Comparison of ENCODE assay signal across 28 mouse cellular contexts in the genomic region with DNA sequence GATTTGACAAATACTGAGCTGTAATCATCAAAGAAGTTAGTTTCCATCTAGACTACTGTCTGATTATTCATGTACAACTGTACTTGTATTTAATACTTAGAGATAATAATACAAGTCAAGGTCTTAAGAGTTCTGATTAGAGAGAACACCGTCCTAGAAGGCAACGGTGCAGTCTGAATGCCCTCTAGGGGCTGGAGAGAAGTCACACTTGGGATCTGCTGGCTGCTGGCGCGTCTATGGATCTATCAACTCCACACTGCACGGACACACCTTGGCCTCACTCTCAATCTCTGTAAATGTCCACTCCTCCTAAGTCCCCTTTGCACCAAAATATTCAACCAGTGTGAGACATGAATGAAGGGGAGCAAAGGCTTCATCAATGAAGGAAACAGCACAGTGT. TPM values are rescaled to one million over a fixed set of nuclear protein-coding genes. Genes with fewer than 3 reads are reported as not detected.
DNase-seq lines count a peak whose midpoint lies in the region; ATAC-seq and TF ChIP-seq lines count a peak whose summit lies in the region.
"Had no signal": no experiment of that assay in that cellular context is flagged by ENCODE, and none has a peak within 500 bp of the region (broad histone marks: within the 10 kb centered on the region; RNA-seq: fewer than 3 reads in every experiment).

No protein-coding gene starts in this region.

- H3K79me2 ChIP-seq in CH12.LX (replicated peaks; ENCODE audit: control insufficient read depth, extremely low read depth, insufficient read depth, poor library complexity, severe bottlenecking) = no peaks in the 10 kb centered on the region

- ATAC-seq in intestine, postnatal 0 days = peak; percentile 32
- ATAC-seq: hindbrain, postnatal 0 days; midbrain, embryonic 16.5 days had no signal

- no peak overlapping the region for H3K9ac ChIP-seq in CH12.LX (ENCODE audit: insufficient read depth, low read depth)
- no peak overlapping the region for H3K9ac ChIP-seq in intestine, postnatal 0 days (ENCODE audit: low read depth, low read length)
- H3K9ac ChIP-seq: embryonic facial prominence, embryonic 15.5 days; forebrain, embryonic 12.5 days; hindbrain, embryonic 12.5 days; kidney, embryonic 15.5 days; neural tube, embryonic 12.5 days had no signal

- 47% methylated on average over 5 of the region's 5 CpGs for WGBS in intestine, postnatal 0 days

- peak; percentile 25 for DNase-seq in gastrocnemius, adult 18-20 months (ENCODE audit: low spot score)
- DNase-seq in gastrocnemius, postnatal 25 days = no peak
- DNase-seq in layer of hippocampus, adult 2 months (ENCODE audit: low spot score in 2 of 2) = no peak
- no peak for DNase-seq in layer of hippocampus, adult 8-10 months (ENCODE audit: low spot score in 2 of 2)
- DNase-seq in CH12.LX (ENCODE audit: extremely low read depth) = no peak
- DNase-seq in retina, embryonic 14.5 days (ENCODE audit: low spot score) = no peak
- DNase-seq in left cerebral cortex, adult 2 months (ENCODE audit: extremely low spot score in 1 of 2, low spot score in 2 of 2) = no peak
- DNase-seq: adrenal gland, postnatal 25 days; cerebellum, adult 11-12 months; cerebellum, postnatal 10 days; heart, postnatal 36 days; layer of hippocampus, postnatal 36 days; lung, adult 18-20 months; right cerebral cortex, postnatal 4 days; thymus, postnatal 4 days had no signal

- H3K36me3 ChIP-seq in CH12.LX (replicated peaks in 1 of 2; ENCODE audit: control insufficient read depth in 1 of 2, insufficient read depth in 1 of 2, low read length in 1 of 2) = peaks cover 31 to 75% of the 10 kb centered on the region in 2 experiments
- H3K36me3 ChIP-seq in intestine, postnatal 0 days (ENCODE audit: control insufficient read depth, insufficient read depth) = peaks cover 38% of the 10 kb centered on the region

- dilution Hi-C loops in CH12.LX (cut with MboI; ENCODE audit: extremely low pct_ligation_motif_present, extremely low pct_unique_long_range_greater_than_20kb, low sequenced_read_pairs) = no loop called here

- intact Hi-C loops in left cerebral cortex, adult 2 months (cut with DNase I) = no loop called here

- H3K4me2 ChIP-seq in CH12.LX (ENCODE audit: insufficient read depth, low read depth, poor library complexity, severe bottlenecking) = no peak overlapping the region
- no peak overlapping the region for H3K4me2 ChIP-seq in intestine, postnatal 0 days (replicated peaks; ENCODE audit: low read depth)
- H3K4me2 ChIP-seq: embryonic facial prominence, embryonic 15.5 days; forebrain, embryonic 12.5 days; heart, embryonic 11.5 days; hindbrain, embryonic 12.5 days; kidney, embryonic 15.5 days; liver, embryonic 11.5 days; midbrain, embryonic 11.5 days; neural tube, embryonic 12.5 days had no signal

- no peaks in the 10 kb centered on the region for H3K27me3 ChIP-seq in CH12.LX (replicated peaks)
- no peaks in the 10 kb centered on the region for H3K27me3 ChIP-seq in intestine, postnatal 0 days (replicated peaks; ENCODE audit: control insufficient read depth, insufficient read depth, low read length)
- H3K27me3 ChIP-seq: embryonic facial prominence, embryonic 15.5 days; forebrain, embryonic 12.5 days; hindbrain, embryonic 12.5 days; kidney, embryonic 15.5 days; neural tube, embryonic 12.5 days had no signal

- TF ChIP-seq CTCF in layer of hippocampus, adult 2 months (conservative IDR thresholded peaks at IDR 0.05) = peak; percentile 36
- peak in 1 of 2 experiments; percentile 31; a peak in 2 of 4 replicates for TF ChIP-seq CTCF in CH12.LX (conservative IDR thresholded peaks at IDR 0.05 in 1 of 2, IDR thresholded peaks at IDR 0.05 in 1 of 2; ENCODE audit: low read depth in 2 of 2, low read length in 2 of 2)
- TF ChIP-seq CTCF in intestine, postnatal 0 days (IDR thresholded peaks at IDR 0.05; ENCODE audit: low read depth) = peak; percentile 49
- TF ChIP-seq CTCF in left cerebral cortex, adult 2 months (IDR thresholded peaks at IDR 0.05) = no peak; the same call in 1 of the 2 replicates

- no peak for TF ChIP-seq EP300 in CH12.LX (IDR thresholded peaks at IDR 0.05; ENCODE audit: low read length)

- H3K27ac ChIP-seq in layer of hippocampus, adult 2 months = no peak overlapping the region
- H3K27ac ChIP-seq in CH12.LX (ENCODE audit: insufficient read depth, low read depth) = no peak overlapping the region
- peak overlapping the region; percentile 69; the same call in 1 of the 2 replicates for H3K27ac ChIP-seq in intestine, postnatal 0 days (ENCODE audit: low read depth, low read length)
- no peak overlapping the region for H3K27ac ChIP-seq in left cerebral cortex, adult 2 months
- H3K27ac ChIP-seq: embryonic facial prominence, embryonic 10.5 days; embryonic facial prominence, embryonic 15.5 days; forebrain, embryonic 12.5 days; hindbrain, embryonic 12.5 days; hindbrain, postnatal 0 days; kidney, embryonic 15.5 days; neural tube, embryonic 12.5 days had no signal

- no peak overlapping the region for H3K4me3 ChIP-seq in layer of hippocampus, adult 2 months
- H3K4me3 ChIP-seq in CH12.LX (replicated peaks in 1 of 3; ENCODE audit: low read depth in 2 of 3, low read length in 2 of 3, poor library complexity in 1 of 3) = no peak overlapping the region
- no peak overlapping the region for H3K4me3 ChIP-seq in intestine, postnatal 0 days (ENCODE audit: low read depth, low read length)
- H3K4me3 ChIP-seq in left cerebral cortex, adult 2 months = no peak overlapping the region
- H3K4me3 ChIP-seq: embryonic facial prominence, embryonic 10.5 days; embryonic facial prominence, embryonic 15.5 days; forebrain, embryonic 12.5 days; hindbrain, embryonic 12.5 days; kidney, embryonic 15.5 days; neural tube, embryonic 12.5 days had no signal

- in situ Hi-C loops in CH12.LX (cut with MboI; ENCODE audit: low pct_ligation_motif_present, low pct_unique_long_range_greater_than_20kb, low sequenced_read_pairs) = no loop called here

- peaks cover 0 to 21% of the 10 kb centered on the region in 2 experiments; a peak in 2 of 4 replicates for H3K4me1 ChIP-seq in CH12.LX (ENCODE audit: control insufficient read depth in 1 of 2, insufficient read depth in 2 of 2)
- no peaks in the 10 kb centered on the region for H3K4me1 ChIP-seq in intestine, postnatal 0 days (replicated peaks; ENCODE audit: control insufficient read depth, insufficient read depth, low read length)
- H3K4me1 ChIP-seq: embryonic facial prominence, embryonic 10.5 days; embryonic facial prominence, embryonic 15.5 days; forebrain, embryonic 12.5 days; hindbrain, embryonic 12.5 days; neural tube, embryonic 12.5 days had no signal

- peak; percentile 9 for TF ChIP-seq RAD21 in CH12.LX (IDR thresholded peaks at IDR 0.05; ENCODE audit: low read depth, low read length)

- TF ChIP-seq POLR2A in CH12.LX (IDR thresholded peaks at IDR 0.05; ENCODE audit: low read depth, low read length) = no peak

- H3K9me3 ChIP-seq in CH12.LX (replicated peaks; ENCODE audit: low read length) = no peaks in the 10 kb centered on the region
- H3K9me3 ChIP-seq in intestine, postnatal 0 days (ENCODE audit: control insufficient read depth) = no peaks in the 10 kb centered on the region
- H3K9me3 ChIP-seq: embryonic facial prominence, embryonic 10.5 days; embryonic facial prominence, embryonic 15.5 days; forebrain, embryonic 12.5 days; hindbrain, embryonic 12.5 days; kidney, embryonic 15.5 days; neural tube, embryonic 12.5 days had no signal

TF ChIP-seq in CH12.LX, 34 proteins besides CTCF, POLR2A, EP300 and RAD21:
- no peak for TF ChIP-seq TBP (conservative IDR thresholded peaks at IDR 0.05; ENCODE audit: low read depth, low read length)
- no peak for TF ChIP-seq MAZ (IDR thresholded peaks at IDR 0.05; ENCODE audit: low read depth, low read length)
- no peak for TF ChIP-seq MAX (IDR thresholded peaks at IDR 0.05; ENCODE audit: low read length)
- no peak for TF ChIP-seq PAX5 (IDR thresholded peaks at IDR 0.05; ENCODE audit: low read length)
- TF ChIP-seq MAFK (IDR thresholded peaks at IDR 0.05; ENCODE audit: insufficient replicate concordance, low read length) = no peak
- no peak for TF ChIP-seq JUND (conservative IDR thresholded peaks at IDR 0.05; ENCODE audit: low read depth, low read length)
- no peak for TF ChIP-seq POLR2AphosphoS2 (IDR thresholded peaks at IDR 0.05; ENCODE audit: low read depth, low read length)
- no peak for TF ChIP-seq NRF1 (IDR thresholded peaks at IDR 0.05; ENCODE audit: low read depth, low read length)
- TF ChIP-seq CHD1 (IDR thresholded peaks at IDR 0.05; ENCODE audit: low read depth, low read length) = no peak
- no peak for TF ChIP-seq SIN3A (IDR thresholded peaks at IDR 0.05; ENCODE audit: low read length)
- TF ChIP-seq SMC3 (IDR thresholded peaks at IDR 0.05; ENCODE audit: low read depth, low read length) = no peak
- TF ChIP-seq MEF2A (IDR thresholded peaks at IDR 0.05; ENCODE audit: borderline replicate concordance, low read depth, low read length) = no peak
- TF ChIP-seq GABPA (IDR thresholded peaks at IDR 0.05; ENCODE audit: insufficient replicate concordance, low read depth, low read length) = no peak
- no peak for TF ChIP-seq ETS1 (conservative IDR thresholded peaks at IDR 0.05; ENCODE audit: low read depth, low read length)
- TF ChIP-seq MYC (IDR thresholded peaks at IDR 0.05; ENCODE audit: low read depth, low read length) = no peak
- no peak for TF ChIP-seq UBTF (IDR thresholded peaks at IDR 0.05; ENCODE audit: low read depth, low read length)
- TF ChIP-seq ZMIZ1 (IDR thresholded peaks at IDR 0.05; ENCODE audit: low read depth, low read length) = no peak
- TF ChIP-seq IRF4 (IDR thresholded peaks at IDR 0.05; ENCODE audit: low read depth, low read length) = no peak
- no peak for TF ChIP-seq USF1 (IDR thresholded peaks at IDR 0.05; ENCODE audit: low read depth, low read length)
TF ChIP-seq in CH12.LX: peak in this region for 0.

RNA-seq across cellular contexts. Expression of a gene that starts 47.2 kb away (rescaled TPM):
- total RNA-seq in gastrocnemius, adult 18-20 months (2021) = 100 to 1,000 TPM in 1 of 2 experiments, 10 to 100 TPM in 1; 50.6 to 108 TPM
- total RNA-seq in gastrocnemius, postnatal 25 days (2021) = 10 to 100 TPM; 14.2 to 69.5 TPM
- 1 to 10 TPM; 6.5 to 8.9 TPM for total RNA-seq in layer of hippocampus, adult 2 months (2021)
- 1 to 10 TPM; 5.1 to 6.4 (median 6.4) TPM for total RNA-seq in layer of hippocampus, adult 8-10 months (2022)
- total RNA-seq in CH12.LX (2012; rRNA removed) (47.5 and 95.6 TPM in 2 replicates), CH12.LX (2014; rRNA removed) (47.2 and 49.2 TPM in 2 replicates)
- polyA plus RNA-seq in CH12.LX (2012; ENCODE audit: insufficient read length, low read depth) = 33.3 and 33.4 TPM in 2 replicates
- polyA plus RNA-seq in intestine, postnatal 0 days (2015; fragmentation: Nextera tagmentation; extraction: Ambion mirVana) = 1.1 and 1.4 TPM in 2 replicates
- total RNA-seq in left cerebral cortex, adult 2 months (2021) = 1 to 10 TPM; 7.5 to 8.7 TPM
- total RNA-seq: granulocyte monocyte progenitor cell, adult 5-6 weeks had no signal
